Mouse (Mus musculus): ENCODE data around the gene Il21r.

GRCm38 (mm10) chr7:125574832-125575231, 28.4 kb upstream of the Il21r start:
- no peak for TF ChIP-seq CTCF (IDR thresholded peaks at IDR 0.05; ENCODE audit: insufficient read depth, low read length)
- no peak for TF ChIP-seq POLR2A (IDR thresholded peaks at IDR 0.05; ENCODE audit: borderline replicate concordance, extremely low read depth, low read depth, low read length)
